Mouse (Mus musculus) myocyte (in vitro differentiated cells): ENCODE results near the gene Gpcpd1.

Source experiments
- CEBPB ChIP-seq: IDR thresholded peaks from 2 replicates; pipeline ENCODE4 v1.6.1; 2011; ENCODE audit warnings: mild to moderate bottlenecking, moderate library complexity; ENCODE audit not compliant: poor library complexity, insufficient read depth, severe bottlenecking
- E2F4 ChIP-seq: IDR thresholded peaks from one replicate; pipeline ENCODE4 v1.6.1; 2011; ENCODE audit warnings: mild to moderate bottlenecking, control low read depth, moderate library complexity; ENCODE audit not compliant: insufficient read depth
- MAX ChIP-seq: IDR thresholded peaks from one replicate; pipeline ENCODE4 v1.6.1; 2011; ENCODE audit warnings: low read depth, mild to moderate bottlenecking, control low read depth
- MYOG ChIP-seq, 3 experiments: IDR thresholded peaks; one replicate each; pipeline ENCODE4 v1.6.1; 2011; ENCODE audit warnings: control low read depth in 2 of 3, low read depth in 2 of 3, mild to moderate bottlenecking in 2 of 3; ENCODE audit not compliant: insufficient read length in 2 of 3, control insufficient read depth in 1 of 3, insufficient read depth in 1 of 3
- POLR2A ChIP-seq: IDR thresholded peaks from one replicate; pipeline ENCODE4 v1.6.1; 2011; ENCODE audit warnings: low read depth, mild to moderate bottlenecking, control low read depth, moderate library complexity; ENCODE audit not compliant: insufficient read length
- POLR2AphosphoS2 ChIP-seq: IDR thresholded peaks from one replicate; pipeline ENCODE4 v1.6.1; 2011; ENCODE audit warnings: low read depth, control low read depth; ENCODE audit not compliant: insufficient read length
- SRF ChIP-seq: IDR thresholded peaks from one replicate; pipeline ENCODE4 v1.6.1; 2011; ENCODE audit warnings: low read depth; ENCODE audit not compliant: control insufficient read depth, insufficient read length
- TCF12 ChIP-seq: IDR thresholded peaks from one replicate; pipeline ENCODE4 v1.6.1; 2011; ENCODE audit warnings: mild to moderate bottlenecking, control low read depth; ENCODE audit not compliant: poor library complexity, insufficient read depth, severe bottlenecking
- USF1 ChIP-seq: IDR thresholded peaks from one replicate; pipeline ENCODE4 v1.6.1; 2011; ENCODE audit warnings: low read depth, mild to moderate bottlenecking, control low read depth, moderate library complexity

DNA sequence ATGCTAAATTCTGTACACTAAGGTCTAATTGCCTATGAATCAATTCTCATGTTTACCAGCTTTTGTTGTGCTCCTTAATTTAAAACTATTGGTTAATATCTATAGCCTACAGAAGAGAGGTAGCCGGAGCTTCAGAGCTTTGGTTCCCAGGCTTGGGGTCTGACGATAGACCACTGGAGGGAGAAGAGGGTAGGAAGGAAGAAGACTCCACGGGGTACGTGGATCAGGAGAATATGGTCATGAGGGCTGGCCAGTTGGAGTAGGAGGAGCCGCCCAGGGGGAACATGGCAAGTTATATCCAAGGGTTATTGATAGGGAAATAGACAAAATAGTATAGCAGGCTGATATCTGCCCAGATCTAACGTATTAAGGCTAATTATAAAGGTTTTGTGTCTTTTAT lies 17.8 kb downstream of the Gpcpd1 start:
- TF ChIP-seq POLR2A (no peak), CEBPB (no peak), USF1 (no peak), E2F4 (no peak), MAX (no peak), POLR2AphosphoS2 (no peak), TCF12 (no peak), MYOG (IDR thresholded peaks at IDR 0.05; ENCODE audit: control insufficient read depth in 1 of 3, insufficient read depth in 1 of 3, insufficient read length in 2 of 3, low read depth in 2 of 3) (no peak), SRF (no peak)
